8 mouse cellular contexts compared by ENCODE assay signal in the genomic region with DNA sequence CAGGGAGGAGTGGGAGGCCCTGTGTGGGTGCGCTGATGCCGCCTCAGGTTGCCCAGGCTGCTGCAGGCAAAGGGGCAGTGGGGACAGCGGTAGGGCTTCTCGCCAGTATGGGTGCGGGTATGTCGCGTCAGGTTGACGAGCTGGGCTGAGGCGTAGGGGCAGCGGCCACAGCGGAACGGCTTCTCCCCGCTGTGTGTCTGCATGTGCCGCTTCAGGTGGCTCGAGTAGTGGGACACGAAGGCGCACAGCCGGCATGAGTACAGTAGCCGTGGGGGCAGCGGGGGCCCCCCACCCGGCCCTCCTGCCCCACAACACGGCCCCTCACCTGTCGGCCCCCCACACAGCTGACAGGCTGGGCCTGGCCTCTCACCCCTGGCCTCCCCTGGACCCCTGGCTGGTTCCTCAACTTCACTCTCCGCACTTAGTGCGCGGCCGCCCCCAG. TPM values are rescaled to one million over a fixed set of nuclear protein-coding genes. Genes with fewer than 3 reads are reported as not detected.
DNase-seq lines count a peak whose midpoint lies in the region; ATAC-seq and TF ChIP-seq lines count a peak whose summit lies in the region.

No protein-coding gene starts in this region.

- H3K4me1 ChIP-seq in megakaryocyte, embryonic 14.5 days = peaks cover 76% of the 10 kb centered on the region
- peaks cover 14% of the 10 kb centered on the region for H3K4me1 ChIP-seq in intestine, embryonic 14.5 days (replicated peaks; ENCODE audit: control insufficient read depth, insufficient read depth, low read length)
- peaks cover 3% of the 10 kb centered on the region; the same call in 1 of the 2 replicates for H3K4me1 ChIP-seq in midbrain, postnatal 0 days (ENCODE audit: insufficient read depth, low read length)

- TF ChIP-seq CTCF in midbrain, postnatal 0 days (IDR thresholded peaks at IDR 0.05) = no peak

- no peak overlapping the region; the same call in 1 of the 2 replicates for H3K9ac ChIP-seq in intestine, embryonic 14.5 days (ENCODE audit: low read length)
- H3K9ac ChIP-seq in midbrain, postnatal 0 days (replicated peaks; ENCODE audit: low read length, poor library complexity, severe bottlenecking) = no peak overlapping the region

- H3K4me2 ChIP-seq in intestine, embryonic 14.5 days (ENCODE audit: low read length) = no peak overlapping the region
- peak overlapping the region; percentile 82; the same call in 1 of the 2 replicates for H3K4me2 ChIP-seq in midbrain, postnatal 0 days (ENCODE audit: low read depth, low read length, poor library complexity, severe bottlenecking)

- H3K36me3 ChIP-seq in megakaryocyte, embryonic 14.5 days (replicated peaks; ENCODE audit: low read length) = peaks cover 86% of the 10 kb centered on the region
- peaks cover 80% of the 10 kb centered on the region for H3K36me3 ChIP-seq in intestine, embryonic 14.5 days (ENCODE audit: control insufficient read depth, insufficient read depth, low read length)
- H3K36me3 ChIP-seq in midbrain, postnatal 0 days (ENCODE audit: insufficient read depth, low read length) = peaks cover 70% of the 10 kb centered on the region

- 91% methylated on average over 27 of the region's 27 CpGs for WGBS in intestine, embryonic 14.5 days
- 92% methylated on average over 27 of the region's 27 CpGs for WGBS in midbrain, postnatal 0 days

- H3K9me3 ChIP-seq in megakaryocyte, embryonic 14.5 days = no peaks in the 10 kb centered on the region
- peaks cover 4% of the 10 kb centered on the region for H3K9me3 ChIP-seq in intestine, embryonic 14.5 days (ENCODE audit: control insufficient read depth, low read length)
- peaks cover 5% of the 10 kb centered on the region for H3K9me3 ChIP-seq in midbrain, postnatal 0 days (ENCODE audit: low read length)

- H3K27me3 ChIP-seq in megakaryocyte, embryonic 14.5 days (replicated peaks) = no peaks in the 10 kb centered on the region
- no peaks in the 10 kb centered on the region for H3K27me3 ChIP-seq in intestine, embryonic 14.5 days (replicated peaks; ENCODE audit: control insufficient read depth, insufficient read depth, low read length)
- H3K27me3 ChIP-seq in midbrain, postnatal 0 days (ENCODE audit: insufficient read depth, low read length) = no peaks in the 10 kb centered on the region

- no peak overlapping the region for H3K27ac ChIP-seq in intestine, embryonic 14.5 days (ENCODE audit: low read depth)
- no peak overlapping the region for H3K27ac ChIP-seq in midbrain, postnatal 0 days (ENCODE audit: low read depth, low read length)

- peak overlapping the region; percentile 92 for H3K4me3 ChIP-seq in megakaryocyte, embryonic 14.5 days (replicated peaks)
- no peak overlapping the region for H3K4me3 ChIP-seq in intestine, embryonic 14.5 days (ENCODE audit: low read depth, low read length)
- H3K4me3 ChIP-seq in midbrain, postnatal 0 days (ENCODE audit: low read depth, low read length) = peak overlapping the region; percentile 14; the same call in 1 of the 2 replicates

- ATAC-seq in megakaryocyte, adult 5-6 weeks (ENCODE audit: poor library complexity, severe bottlenecking) = no peak
- no peak for ATAC-seq in intestine, embryonic 14.5 days (replicated peaks; ENCODE audit: low FRiP score, low TSS enrichment, low read depth)
- ATAC-seq in midbrain, postnatal 0 days (ENCODE audit: low FRiP score) = no peak

- peak; percentile 68 for DNase-seq in cerebellum, adult 11-12 months
- DNase-seq in cerebellum, postnatal 4 days (ENCODE audit: low spot score in 2 of 2) = no peak
- DNase-seq in intestine, embryonic 14.5 days (ENCODE audit: low spot score) = peak; percentile 53
- DNase-seq in midbrain, postnatal 0 days (ENCODE audit: low spot score) = no peak
- no peak for DNase-seq in right cerebral cortex, adult 18-20 months
- DNase-seq in thymus, postnatal 25 days = no peak

RNA-seq across cellular contexts. Expression of a gene that starts 1.8 kb away (rescaled TPM):
- 34.2 and 67.1 TPM in 2 replicates for polyA plus RNA-seq in megakaryocyte, embryonic 14.5 days (2012; ENCODE audit: insufficient read depth, low replicate concordance)
- 8.9 and 10.1 TPM in 2 replicates for total RNA-seq in megakaryocyte, adult 5-6 weeks (2015)
- total RNA-seq in megakaryocyte, adult 5-6 weeks (2017) = 7.2 and 8.1 TPM in 2 replicates
- polyA plus RNA-seq in intestine, embryonic 14.5 days (2014; fragmentation: Nextera tagmentation; extraction: Ambion mirVana) = 5.1 and 5.2 TPM in 2 replicates
- total RNA-seq in midbrain, postnatal 0 days (2014; rRNA removed) = 6.4 and 10.9 TPM in 2 replicates
- polyA plus RNA-seq in midbrain, postnatal 0 days (2015; fragmentation: Nextera tagmentation; extraction: Ambion mirVana) = 11.1 and 13.0 TPM in 2 replicates

RNA-seq across cellular contexts. Expression of a gene that starts 7.1 kb away (rescaled TPM):
- 92.1 and 146 TPM in 2 replicates for polyA plus RNA-seq in megakaryocyte, embryonic 14.5 days (2012; ENCODE audit: insufficient read depth, low replicate concordance)
- 21.9 and 25.2 TPM in 2 replicates for total RNA-seq in megakaryocyte, adult 5-6 weeks (2015)
- total RNA-seq in megakaryocyte, adult 5-6 weeks (2017) = 21.3 and 31.5 TPM in 2 replicates
- polyA plus RNA-seq in intestine, embryonic 14.5 days (2014; fragmentation: Nextera tagmentation; extraction: Ambion mirVana) = 63.6 and 65.0 TPM in 2 replicates
- total RNA-seq in midbrain, postnatal 0 days (2014; rRNA removed) = 29.7 and 34.0 TPM in 2 replicates
- polyA plus RNA-seq in midbrain, postnatal 0 days (2015; fragmentation: Nextera tagmentation; extraction: Ambion mirVana) = 84.3 and 93.4 TPM in 2 replicates

RNA-seq across cellular contexts. Expression of a gene that starts 7.3 kb away (rescaled TPM):
- 5.4 and 54.1 TPM in 2 replicates for polyA plus RNA-seq in megakaryocyte, embryonic 14.5 days (2012; ENCODE audit: insufficient read depth, low replicate concordance)
- total RNA-seq in megakaryocyte, adult 5-6 weeks (2015) = 52.3 and 65.5 TPM in 2 replicates
- 33.4 and 45.2 TPM in 2 replicates for total RNA-seq in megakaryocyte, adult 5-6 weeks (2017)
- polyA plus RNA-seq in intestine, embryonic 14.5 days (2014; fragmentation: Nextera tagmentation; extraction: Ambion mirVana) = 127 and 134 TPM in 2 replicates
- 88.3 and 95.2 TPM in 2 replicates for total RNA-seq in midbrain, postnatal 0 days (2014; rRNA removed)
- polyA plus RNA-seq in midbrain, postnatal 0 days (2015; fragmentation: Nextera tagmentation; extraction: Ambion mirVana) = 103 and 104 TPM in 2 replicates

RNA-seq across cellular contexts. Expression of a gene that starts 20.1 kb away (rescaled TPM):
- polyA plus RNA-seq in megakaryocyte, embryonic 14.5 days (2012; ENCODE audit: insufficient read depth, low replicate concordance) = 188 and 232 TPM in 2 replicates
- 54.8 and 69.0 TPM in 2 replicates for total RNA-seq in megakaryocyte, adult 5-6 weeks (2015)
- total RNA-seq in megakaryocyte, adult 5-6 weeks (2017) = 107 and 121 TPM in 2 replicates
- 139 and 145 TPM in 2 replicates for polyA plus RNA-seq in intestine, embryonic 14.5 days (2014; fragmentation: Nextera tagmentation; extraction: Ambion mirVana)
- 87.0 and 95.6 TPM in 2 replicates for total RNA-seq in midbrain, postnatal 0 days (2014; rRNA removed)
- polyA plus RNA-seq in midbrain, postnatal 0 days (2015; fragmentation: Nextera tagmentation; extraction: Ambion mirVana) = 170 and 183 TPM in 2 replicates

RNA-seq across cellular contexts. Expression of a gene that starts 20.4 kb away (rescaled TPM):
- polyA plus RNA-seq in megakaryocyte, embryonic 14.5 days (2012; ENCODE audit: insufficient read depth, low replicate concordance) = 9.1 and 15.0 TPM in 2 replicates
- total RNA-seq in megakaryocyte, adult 5-6 weeks (2015) = 58.8 and 63.2 TPM in 2 replicates
- total RNA-seq in megakaryocyte, adult 5-6 weeks (2017) = 43.0 and 43.1 TPM in 2 replicates
- polyA plus RNA-seq in intestine, embryonic 14.5 days (2014; fragmentation: Nextera tagmentation; extraction: Ambion mirVana) = 70.3 and 74.9 TPM in 2 replicates
- total RNA-seq in midbrain, postnatal 0 days (2014; rRNA removed) = 45.2 and 46.4 TPM in 2 replicates
- 46.1 and 49.0 TPM in 2 replicates for polyA plus RNA-seq in midbrain, postnatal 0 days (2015; fragmentation: Nextera tagmentation; extraction: Ambion mirVana)

Comparison
In these comparisons a context has a peak if more than half of its experiments do, and no peak if none do; other contexts are left out.
1. DNase-seq: peak in cerebellum, adult 11-12 months (single experiment) and intestine, embryonic 14.5 days (single experiment); none in cerebellum, postnatal 4 days (0 of 2), midbrain, postnatal 0 days (single experiment), right cerebral cortex, adult 18-20 months (single experiment) and thymus, postnatal 25 days (single experiment).